Mouse (Mus musculus) midbrain, embryonic 13.5 days (tissue): ENCODE data around the gene Rabgef1. TPM values are rescaled to one million over a fixed set of nuclear protein-coding genes. Genes with fewer than 3 reads are reported as not detected.

Experiments
- ATAC-seq: fragments of 200-750 bp; cut with Nextera tagmentation; 2 replicates; pipeline ENCODE4 v1.8.0; 2017; ENCODE audit warnings: mild to moderate bottlenecking, moderate TSS enrichment, moderate library complexity
- H3K27ac ChIP-seq: fragments of 300-500 bp; sonication (generic); 2 replicates; pipeline ENCODE4 v1.5.1; 2015; ENCODE audit warnings: inconsistent platforms, mild to moderate bottlenecking, moderate library complexity
- H3K27me3 ChIP-seq: fragments of 300-500 bp; sonication (generic); 2 replicates; pipeline ENCODE4 v1.6.1; 2015; ENCODE audit warnings: mild to moderate bottlenecking, inconsistent platforms
- H3K36me3 ChIP-seq: fragments of 300-500 bp; sonication (generic); 2 replicates; pipeline ENCODE4 v1.6.1; 2015; ENCODE audit warnings: mild to moderate bottlenecking, inconsistent platforms
- H3K4me1 ChIP-seq: fragments of 300-500 bp; sonication (generic); replicated peaks from 2 replicates; pipeline ENCODE4 v1.6.1; 2015; ENCODE audit warnings: inconsistent platforms
- H3K4me2 ChIP-seq: fragments of 300-500 bp; sonication (generic); replicated peaks from 2 replicates; pipeline ENCODE4 v1.6.1; 2015; ENCODE audit warnings: moderate library complexity, mild to moderate bottlenecking, inconsistent platforms
- H3K4me3 ChIP-seq: fragments of 300-500 bp; sonication (generic); replicated peaks from 2 replicates; pipeline ENCODE4 v1.5.1; 2015; ENCODE audit warnings: mild to moderate bottlenecking, inconsistent platforms
- H3K9ac ChIP-seq: fragments of 300-500 bp; sonication (generic); replicated peaks from 2 replicates; pipeline ENCODE4 v1.6.1; 2015; ENCODE audit warnings: mild to moderate bottlenecking, inconsistent platforms
- H3K9me3 ChIP-seq: fragments of 300-500 bp; sonication (generic); 2 replicates; pipeline ENCODE4 v1.6.1; 2016; ENCODE audit warnings: mild to moderate bottlenecking, inconsistent platforms
- WGBS: fragments of 180-500 bp; shearing (Covaris S2); methylation state at CpG from one replicate; pipeline ENCODE4 v1.1.7; 2015; 5-methylcytosine and 5-hydroxymethylcytosine counted together
- polyA plus RNA-seq: library from polyadenylated mRNA; unstranded; fragments of >200 nt; fragmentation: Nextera tagmentation; extraction: Ambion mirVana; gene quantifications from 2 replicates; pipeline ENCODE4 v1.2.1, GENCODE M21; 2015

The Rabgef1 gene
- polyA plus RNA-seq, 1 experiment from 2014 or later, result 39.7 TPM

DNA sequence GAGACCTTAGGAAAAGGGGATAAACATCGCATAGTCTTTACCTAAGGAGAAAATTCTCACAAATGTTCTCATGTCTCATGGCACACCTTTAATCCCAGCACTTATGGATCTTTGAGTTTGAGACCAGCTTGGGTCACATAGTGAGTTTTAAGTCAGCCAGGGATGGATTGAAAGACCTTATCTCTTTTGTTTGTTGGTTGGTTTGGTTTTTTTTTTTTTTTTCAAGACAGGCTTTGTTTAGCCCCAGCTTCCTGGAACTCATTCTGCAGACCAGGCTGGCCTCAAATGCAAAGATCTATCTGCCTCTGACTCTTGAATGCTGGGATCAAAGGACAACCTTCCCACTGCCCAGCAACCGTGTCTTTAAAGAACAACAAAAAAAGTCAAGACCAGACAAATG, 49.7 kb downstream of the Rabgef1 start:
- ATAC-seq, result no peak
- peak overlapping the region; percentile 99 for H3K4me3 ChIP-seq
- H3K27me3 ChIP-seq, result no peaks in the 10 kb centered on the region
- no peaks in the 10 kb centered on the region for H3K9me3 ChIP-seq
- peak overlapping the region; percentile 70 for H3K4me2 ChIP-seq
- H3K27ac ChIP-seq, result peak overlapping the region; percentile 83
- H3K9ac ChIP-seq, result peak overlapping the region; percentile 97
- H3K4me1 ChIP-seq, result peaks cover 25% of the 10 kb centered on the region
- no peaks in the 10 kb centered on the region for H3K36me3 ChIP-seq
- 45% methylated on average over 2 of the region's 2 CpGs for WGBS

DNA sequence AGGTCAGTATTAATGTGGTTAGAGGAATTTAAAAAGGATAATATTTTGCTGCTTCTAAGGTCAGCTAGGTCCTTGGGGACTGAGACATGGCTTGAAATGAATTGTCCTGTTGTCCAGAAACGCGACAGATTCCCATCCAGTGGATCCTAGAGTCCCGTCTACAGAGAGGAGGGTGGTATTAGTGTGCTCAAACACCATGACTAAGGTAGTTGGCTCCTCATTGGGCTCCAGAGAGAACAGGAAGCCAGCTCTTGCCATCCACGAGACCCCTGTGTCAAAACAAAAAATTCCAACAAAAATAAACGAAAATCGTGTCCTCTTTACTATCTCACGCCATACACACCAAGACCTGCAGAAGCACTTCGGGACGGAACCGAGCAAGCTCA, 50.2 kb downstream of the Rabgef1 start:
- peaks cover 25% of the 10 kb centered on the region for H3K4me1 ChIP-seq
- no peaks in the 10 kb centered on the region for H3K27me3 ChIP-seq
- under 1% methylated on average over 10 of the region's 10 CpGs for WGBS
- no peaks in the 10 kb centered on the region for H3K9me3 ChIP-seq
- H3K4me3 ChIP-seq, result peak overlapping the region; percentile 99
- peak; percentile 72; the same call in 1 of the 2 replicates for ATAC-seq
- peak overlapping the region; percentile 97 for H3K9ac ChIP-seq
- H3K27ac ChIP-seq, result peak overlapping the region; percentile 83
- H3K36me3 ChIP-seq, result no peaks in the 10 kb centered on the region
- H3K4me2 ChIP-seq, result peak overlapping the region; percentile 70

DNA sequence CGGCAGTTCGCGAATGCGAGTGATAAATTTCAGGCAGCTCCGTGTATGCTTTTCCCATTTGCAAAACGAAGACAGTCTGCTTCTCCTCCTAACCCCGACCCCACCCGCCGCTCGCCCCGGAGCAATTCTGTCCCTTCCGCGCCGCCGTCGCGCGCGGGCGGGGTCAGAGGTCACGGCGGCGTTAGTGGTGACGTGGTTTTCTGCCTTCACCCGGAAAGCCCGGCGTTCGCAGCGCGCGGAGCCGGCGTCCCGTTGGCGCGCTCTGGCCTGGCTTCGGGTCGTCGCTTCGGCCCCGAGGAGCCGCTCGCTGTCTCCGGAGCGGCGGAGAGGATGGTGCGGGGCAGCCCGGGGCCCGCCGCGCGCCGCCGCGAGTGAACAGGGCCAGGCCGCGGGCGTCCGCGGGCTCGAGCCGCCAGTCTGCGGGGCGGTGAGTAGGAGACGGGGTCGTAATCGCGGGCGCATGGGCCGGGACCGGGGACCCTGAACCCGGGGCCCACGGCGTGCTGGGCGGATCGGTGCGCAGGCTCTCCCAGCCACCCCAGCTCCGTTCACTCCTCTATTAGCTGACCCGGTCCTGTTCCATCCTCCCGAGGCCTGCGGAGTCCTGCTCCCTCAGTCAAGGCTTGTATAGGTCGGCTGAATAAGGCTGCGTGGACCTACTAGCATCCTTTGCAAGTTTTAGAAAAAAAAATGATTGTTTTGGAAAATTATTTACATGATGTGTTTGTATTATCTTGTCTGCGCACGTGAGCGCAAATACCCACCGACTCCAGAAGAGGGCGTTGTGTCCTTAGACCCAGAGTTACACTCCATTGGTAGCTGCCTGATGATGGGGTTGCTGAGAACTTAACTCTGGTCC, 50.8 kb downstream of the Rabgef1 start:
- peak; percentile 88 for ATAC-seq
- Histone ChIP-seq H3K27ac (peak overlapping the region; percentile 83), H3K4me2 (peak overlapping the region; percentile 70), H3K4me1 (peaks cover 25% of the 10 kb centered on the region), H3K4me3 (peak overlapping the region; percentile 99), H3K9me3 (no peaks in the 10 kb centered on the region), H3K27me3 (no peaks in the 10 kb centered on the region), H3K36me3 (no peaks in the 10 kb centered on the region), H3K9ac (peak overlapping the region; percentile 97)
- under 1% methylated on average over 88 of the region's 88 CpGs for WGBS

DNA sequence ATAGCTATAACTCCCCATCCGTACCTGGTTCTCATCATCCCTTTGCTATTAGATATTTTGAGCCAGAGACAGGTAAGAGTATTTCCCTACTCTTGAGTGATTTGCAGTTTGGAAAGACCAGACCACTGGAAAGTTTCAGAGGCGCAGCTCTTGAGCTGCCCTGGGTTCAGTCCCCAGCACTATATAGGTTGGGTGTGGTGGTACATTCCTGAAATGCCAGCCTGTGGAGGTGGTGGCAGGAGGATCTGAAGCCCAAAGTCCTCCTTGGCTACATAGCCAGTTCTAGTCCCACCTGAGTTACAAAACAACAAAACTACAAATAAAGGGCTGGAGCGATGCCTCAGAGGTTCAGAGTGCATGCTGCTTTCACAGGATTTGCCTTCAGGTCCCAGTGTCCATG, 55.2 kb downstream of the Rabgef1 start:
- WGBS, result 97% methylated on average over 3 of the region's 3 CpGs
- H3K4me3 ChIP-seq, result no peak overlapping the region
- no peak overlapping the region for H3K9ac ChIP-seq
- H3K4me1 ChIP-seq, result peaks cover 17% of the 10 kb centered on the region
- H3K36me3 ChIP-seq, result peaks cover 23% of the 10 kb centered on the region
- H3K4me2 ChIP-seq, result no peak overlapping the region
- ATAC-seq, result no peak
- no peaks in the 10 kb centered on the region for H3K27me3 ChIP-seq
- H3K27ac ChIP-seq, result no peak overlapping the region
- no peaks in the 10 kb centered on the region for H3K9me3 ChIP-seq

DNA sequence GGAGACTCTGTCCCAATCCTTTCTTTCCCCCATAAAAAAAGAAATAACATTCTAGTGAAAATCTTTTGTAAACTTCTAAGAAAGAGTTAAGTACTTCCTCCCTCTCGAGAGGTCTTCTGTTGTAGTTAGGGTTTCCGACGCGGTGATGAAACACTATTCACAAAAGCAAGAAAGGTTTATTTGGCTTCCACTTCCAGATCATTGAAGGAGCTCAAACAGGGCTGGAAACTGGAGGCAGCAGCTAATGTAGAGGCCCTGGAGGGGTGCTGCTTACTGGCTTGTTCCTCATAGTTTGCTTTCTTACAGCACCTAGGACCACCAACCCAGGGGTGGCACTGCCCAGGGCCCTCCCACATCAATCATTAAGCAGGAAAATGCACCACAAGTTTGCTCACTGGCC, 56.5 kb downstream of the Rabgef1 start:
- ATAC-seq, result no peak
- Histone ChIP-seq H3K9ac (no peak overlapping the region), H3K4me1 (peaks cover 12% of the 10 kb centered on the region), H3K36me3 (peaks cover 36% of the 10 kb centered on the region), H3K27me3 (no peaks in the 10 kb centered on the region), H3K9me3 (no peaks in the 10 kb centered on the region), H3K27ac (no peak overlapping the region), H3K4me3 (no peak overlapping the region), H3K4me2 (no peak overlapping the region)
- WGBS, result 87% methylated on average over 4 of the region's 4 CpGs

DNA sequence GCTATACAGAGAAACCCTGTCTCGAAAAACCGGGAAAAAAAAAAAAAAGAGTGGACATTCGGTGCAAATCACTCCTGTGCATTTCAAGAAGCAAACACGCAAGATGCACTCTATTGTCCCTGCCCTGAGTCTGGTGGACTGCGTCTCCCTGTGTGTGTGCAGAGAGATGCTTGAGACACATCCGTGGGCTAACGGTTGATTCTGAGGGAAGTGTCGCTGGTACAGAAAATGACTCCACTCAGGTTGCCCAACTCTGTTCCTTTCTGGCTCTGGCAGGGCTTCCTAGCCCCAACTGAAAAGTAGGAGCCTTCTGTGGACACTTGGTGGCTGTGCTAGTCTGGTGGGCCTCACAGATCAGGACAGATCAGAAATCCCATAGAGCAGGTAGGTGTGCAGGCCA, 64.7 kb downstream of the Rabgef1 start:
- Histone ChIP-seq H3K36me3 (peaks cover 98% of the 10 kb centered on the region), H3K4me3 (no peak overlapping the region), H3K27ac (no peak overlapping the region), H3K27me3 (no peaks in the 10 kb centered on the region), H3K4me2 (no peak overlapping the region), H3K9me3 (no peaks in the 10 kb centered on the region), H3K9ac (no peak overlapping the region), H3K4me1 (no peaks in the 10 kb centered on the region)
- no peak for ATAC-seq
- WGBS, result 94% methylated on average over 8 of the region's 8 CpGs

DNA sequence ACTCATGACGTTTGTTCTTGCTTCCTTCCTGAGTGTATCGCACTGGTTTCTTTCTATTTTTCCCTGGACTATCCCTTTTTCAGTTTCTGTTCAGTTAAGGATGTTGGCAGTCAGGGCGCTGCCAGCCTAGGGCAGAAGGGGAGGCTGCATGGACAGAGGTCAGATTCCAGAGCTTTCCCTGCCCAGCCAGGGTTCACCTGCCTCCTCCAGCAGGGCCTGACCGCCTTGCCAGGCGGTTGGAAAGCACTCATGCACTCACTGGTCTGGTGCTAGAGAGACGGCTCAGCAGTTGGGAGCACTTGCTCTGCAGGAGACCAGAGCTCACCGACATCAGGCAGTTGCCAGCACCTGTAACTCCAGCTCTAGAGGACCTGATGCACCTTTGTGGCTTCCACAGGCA, 67.6 kb downstream of the Rabgef1 start:
- Histone ChIP-seq H3K9ac (no peak overlapping the region), H3K27me3 (no peaks in the 10 kb centered on the region), H3K27ac (no peak overlapping the region), H3K4me3 (no peak overlapping the region), H3K4me2 (no peak overlapping the region), H3K9me3 (no peaks in the 10 kb centered on the region), H3K36me3 (peaks cover 96% of the 10 kb centered on the region), H3K4me1 (no peaks in the 10 kb centered on the region)
- no peak for ATAC-seq
- WGBS, result 91% methylated on average over 7 of the region's 7 CpGs

DNA sequence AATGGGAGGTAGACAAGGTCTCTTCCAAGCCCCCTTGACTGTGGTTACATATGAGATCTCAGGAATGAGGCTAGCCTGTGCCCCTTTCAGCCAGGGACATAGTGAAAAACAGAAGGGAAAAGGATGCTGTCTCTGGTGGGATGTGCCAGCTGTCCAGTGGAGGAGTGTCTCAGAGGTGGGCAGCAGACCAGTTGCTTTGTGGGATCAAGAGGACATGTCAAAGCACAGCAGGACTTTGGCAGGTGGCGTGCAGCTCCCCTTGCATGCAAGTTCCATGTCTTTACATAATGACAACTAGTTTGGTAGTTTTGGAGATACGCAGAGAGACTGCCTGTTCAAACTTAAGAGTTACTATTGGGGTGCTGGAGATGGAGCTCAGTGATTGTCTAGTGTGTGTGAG, 68.3 kb downstream of the Rabgef1 start:
- no peaks in the 10 kb centered on the region for H3K27me3 ChIP-seq
- H3K9ac ChIP-seq, result no peak overlapping the region
- no peak overlapping the region for H3K4me2 ChIP-seq
- H3K36me3 ChIP-seq, result peaks cover 96% of the 10 kb centered on the region
- H3K4me3 ChIP-seq, result no peak overlapping the region
- ATAC-seq, result no peak
- H3K27ac ChIP-seq, result no peak overlapping the region
- H3K4me1 ChIP-seq, result no peaks in the 10 kb centered on the region
- WGBS, result 91% methylated on average over 2 of the region's 2 CpGs
- H3K9me3 ChIP-seq, result no peaks in the 10 kb centered on the region

DNA sequence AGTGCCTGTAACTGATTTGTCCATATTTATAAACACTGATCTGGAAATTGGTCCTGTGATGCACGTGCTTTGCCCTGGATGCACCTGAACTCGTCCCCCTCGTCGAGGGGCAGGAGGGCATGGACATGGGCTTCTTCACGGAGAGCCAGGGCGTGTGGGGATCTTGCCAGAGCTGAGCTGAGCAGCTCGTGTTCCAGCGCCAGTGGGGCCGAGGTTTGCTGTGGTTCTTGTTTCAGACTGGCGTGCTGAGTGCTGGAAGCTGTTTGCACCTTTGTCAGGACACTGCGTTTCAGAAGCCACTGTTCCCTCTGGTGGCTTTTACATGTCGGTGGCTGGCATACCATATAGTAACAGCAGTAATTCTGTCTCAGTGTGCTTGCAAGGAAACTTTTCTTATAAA, 69.8 kb downstream of the Rabgef1 start:
- no peak overlapping the region for H3K27ac ChIP-seq
- H3K36me3 ChIP-seq, result peaks cover 95% of the 10 kb centered on the region
- no peak overlapping the region for H3K9ac ChIP-seq
- 95% methylated on average over 12 of the region's 12 CpGs for WGBS
- no peaks in the 10 kb centered on the region for H3K4me1 ChIP-seq
- H3K4me3 ChIP-seq, result no peak overlapping the region
- no peak for ATAC-seq
- H3K27me3 ChIP-seq, result no peaks in the 10 kb centered on the region
- H3K9me3 ChIP-seq, result no peaks in the 10 kb centered on the region
- no peak overlapping the region for H3K4me2 ChIP-seq

DNA sequence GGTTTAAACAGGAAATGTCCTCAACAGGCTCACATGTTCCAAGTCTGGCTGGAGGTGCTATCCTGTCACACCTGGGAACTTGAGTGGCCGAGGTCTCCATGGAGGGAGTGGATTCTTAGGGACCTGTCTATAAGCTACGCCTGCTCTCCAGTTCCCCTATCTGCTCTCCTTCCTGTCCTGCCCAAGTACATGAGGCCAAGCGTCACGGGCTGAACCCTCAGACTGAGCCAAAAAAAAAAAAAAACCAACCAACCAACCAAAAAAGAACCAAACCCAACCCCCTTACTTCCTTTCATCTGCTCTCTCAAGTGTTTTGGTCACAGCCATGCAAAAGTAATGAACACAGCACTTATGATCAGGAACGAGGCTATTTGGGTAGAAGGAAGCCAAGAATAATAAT, 76.2 kb downstream of the Rabgef1 start:
- WGBS, result 97% methylated on average over 5 of the region's 5 CpGs
- H3K27me3 ChIP-seq, result no peaks in the 10 kb centered on the region
- no peaks in the 10 kb centered on the region for H3K9me3 ChIP-seq
- no peaks in the 10 kb centered on the region for H3K4me1 ChIP-seq
- ATAC-seq, result no peak
- no peak overlapping the region for H3K4me2 ChIP-seq
- H3K9ac ChIP-seq, result no peak overlapping the region
- no peak overlapping the region for H3K27ac ChIP-seq
- H3K4me3 ChIP-seq, result no peak overlapping the region
- H3K36me3 ChIP-seq, result peaks cover 98% of the 10 kb centered on the region

DNA sequence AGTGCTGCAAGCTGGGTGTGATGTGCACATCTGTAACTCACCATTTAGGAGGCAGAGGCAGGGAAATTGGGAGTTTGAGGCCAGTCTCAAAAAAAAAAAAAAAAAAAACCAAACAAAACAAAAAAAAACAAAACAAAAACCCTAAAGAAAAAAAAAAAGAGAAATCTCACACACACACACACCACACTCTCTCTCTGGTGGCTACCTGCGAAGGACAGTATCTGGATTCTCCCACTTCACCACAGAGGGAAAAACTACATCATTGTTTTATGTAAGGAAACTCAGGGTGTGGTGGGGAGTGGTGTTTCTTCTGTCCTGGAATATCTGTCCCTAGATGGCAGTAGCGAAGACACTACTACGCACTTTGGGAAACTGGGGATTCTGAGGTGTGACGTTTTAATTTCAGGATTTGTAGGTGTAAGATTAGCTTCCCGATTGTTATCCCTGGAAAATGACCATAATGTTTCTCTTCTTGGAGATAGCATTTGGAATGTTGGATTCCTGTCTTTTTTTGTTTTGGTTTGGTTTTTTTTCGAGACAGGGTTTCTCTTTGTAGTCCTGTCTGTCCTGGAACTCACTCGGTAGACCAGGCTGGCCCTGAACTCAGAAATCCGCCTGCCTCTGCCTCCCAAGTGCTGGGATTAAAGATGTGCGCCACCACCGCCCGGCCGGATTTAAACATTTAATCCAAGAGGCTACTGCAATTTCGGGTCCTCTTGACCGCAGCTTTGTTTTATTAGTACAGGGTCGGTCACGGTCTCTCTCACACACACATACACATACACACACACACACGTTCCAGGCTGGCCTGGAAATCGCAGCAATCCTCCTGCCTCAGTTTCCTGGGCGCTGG, 82.8 kb downstream of the Rabgef1 start:
- WGBS, result 20% methylated on average over 19 of the region's 19 CpGs
- H3K4me1 ChIP-seq, result peaks cover 32% of the 10 kb centered on the region
- H3K4me3 ChIP-seq, result peak overlapping the region; percentile 73
- peak overlapping the region; percentile 83 for H3K9ac ChIP-seq
- no peak for ATAC-seq
- peaks cover 42% of the 10 kb centered on the region for H3K36me3 ChIP-seq
- peak overlapping the region; percentile 81 for H3K4me2 ChIP-seq
- H3K27me3 ChIP-seq, result no peaks in the 10 kb centered on the region
- peak overlapping the region; percentile 80 for H3K27ac ChIP-seq
- H3K9me3 ChIP-seq, result no peaks in the 10 kb centered on the region

DNA sequence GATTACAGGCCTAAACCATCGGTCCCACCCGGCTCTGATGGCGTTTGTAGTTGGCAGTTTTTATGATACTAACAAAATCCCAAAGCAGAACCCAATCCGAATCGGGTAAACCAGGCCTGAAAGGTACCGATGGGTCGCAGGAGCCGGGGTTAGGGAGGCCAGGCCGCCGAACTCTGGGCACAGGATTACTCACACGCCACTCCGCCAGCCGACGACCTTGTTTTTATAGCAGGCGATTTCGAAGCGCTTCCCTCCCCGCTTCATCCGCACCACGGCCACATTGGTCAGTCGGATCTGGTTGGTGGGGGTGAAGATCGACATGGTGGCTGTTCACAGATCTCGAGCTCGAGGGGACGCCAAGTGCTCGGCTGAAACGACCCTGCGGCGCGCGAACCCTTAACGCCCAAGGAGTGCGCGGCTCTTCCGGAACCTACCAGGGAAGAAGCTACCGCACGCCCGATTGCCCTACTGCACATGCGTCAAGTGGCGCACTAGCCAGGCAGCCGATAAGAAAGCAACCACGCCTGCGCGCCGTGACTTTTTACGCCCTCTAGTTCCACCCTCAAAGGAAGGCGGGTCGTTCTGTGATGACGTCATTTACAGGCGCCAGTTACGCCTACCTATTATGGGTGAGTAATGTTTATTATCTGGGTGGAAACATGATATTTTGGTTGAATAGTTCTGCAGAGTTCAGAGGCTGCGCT, 83.6 kb downstream of the Rabgef1 start, which contains the start of the genes Sbds and Tyw1:
Gene Sbds (minus strand): TSS at position 514 of the 704 bp plus-strand sequence.
Gene Tyw1 (plus strand): TSS at position 603 of the 704 bp plus-strand sequence.
- ATAC-seq, result peak; percentile 91

More for the DNA sequence above, 83.6 kb downstream of the Rabgef1 start, which contains the start of the genes Sbds and Tyw1:
- H3K9me3 ChIP-seq, result no peaks in the 10 kb centered on the region
- peak within 1 kb of the TSS; percentile 83 for H3K9ac ChIP-seq
- H3K4me3 ChIP-seq, result peak within 1 kb of the TSS; percentile 75
- no peaks in the 10 kb centered on the region for H3K27me3 ChIP-seq
- H3K36me3 ChIP-seq, result peaks cover 35% of the 10 kb centered on the region
- peak within 1 kb of the TSS; percentile 80 for H3K27ac ChIP-seq
- peak within 1 kb of the TSS; percentile 81 for H3K4me2 ChIP-seq
- peaks cover 32% of the 10 kb centered on the region for H3K4me1 ChIP-seq
- under 1% methylated on average over 52 of the region's 52 CpGs for WGBS
